Mouse (Mus musculus): ENCODE results near the gene Lingo4.

Lingo4 gene

DNA sequence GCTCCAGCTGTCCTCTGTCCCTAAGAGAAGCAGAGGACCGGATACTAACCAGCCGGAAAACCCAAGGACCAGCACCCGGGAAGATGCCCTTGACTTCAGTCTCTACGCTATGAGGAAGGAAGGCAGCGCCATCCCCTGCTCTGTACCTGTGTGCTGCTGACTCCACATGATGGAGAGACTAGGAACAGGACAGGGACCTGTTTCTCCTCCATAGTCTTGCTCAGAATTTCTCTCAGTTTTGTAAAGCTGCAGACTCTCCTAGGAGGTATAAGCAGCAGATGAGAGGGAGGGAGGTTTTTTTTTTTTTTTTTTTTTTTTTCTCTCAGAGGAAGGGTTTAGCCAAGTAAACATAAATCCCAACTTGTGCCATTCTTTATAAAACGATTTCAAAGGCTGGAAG lies at the start of gene Lingo4:
Gene Lingo4 (plus strand): TSS at position 301 of the 400 bp plus-strand sequence.
- DNase-seq (ENCODE audit: low spot score in 2 of 2): no peak

DNA sequence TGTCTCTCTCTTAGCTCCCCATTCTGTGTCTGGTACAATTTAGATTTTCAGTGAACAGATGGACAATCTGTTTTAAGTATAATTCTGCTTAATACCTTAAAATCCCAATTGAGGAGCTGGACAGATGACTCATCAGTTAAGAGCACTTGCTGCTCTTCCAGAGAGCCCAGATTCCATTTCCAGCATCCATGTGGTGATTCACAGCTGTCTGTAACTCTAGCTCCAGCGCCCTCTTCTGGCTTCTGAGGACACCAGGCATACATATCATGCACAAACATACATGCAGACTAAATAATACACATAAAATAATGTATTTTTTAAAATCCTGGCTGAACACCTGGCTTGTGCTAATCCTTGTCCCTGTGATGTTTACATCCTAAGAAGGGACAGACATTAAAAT lies 37.5 kb upstream of the Lingo4 start:
- DNase-seq (ENCODE audit: low spot score in 2 of 2): no peak

DNA sequence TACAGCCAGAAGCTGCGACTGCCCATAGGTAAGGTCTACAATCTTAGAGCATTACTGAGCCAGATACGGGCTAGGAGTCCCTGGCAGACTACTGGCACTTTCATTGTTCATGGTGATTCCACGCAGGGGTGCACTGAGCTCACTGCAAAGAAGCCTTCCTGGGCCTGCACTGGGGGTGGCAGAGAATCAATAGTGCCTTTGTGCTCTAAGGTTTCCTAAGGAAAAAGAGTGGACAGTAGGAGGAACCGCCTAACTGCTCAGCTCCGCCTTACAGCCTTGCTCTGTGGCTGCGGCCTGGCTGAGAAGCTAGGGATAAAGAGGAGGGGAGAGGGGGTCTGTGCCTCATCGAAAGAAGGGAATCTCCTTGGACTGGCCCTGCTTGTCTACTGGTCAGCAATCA lies 36.2 kb upstream of the Lingo4 start, which contains the start of gene C2cd4d:
Gene C2cd4d (plus strand): TSS at position 301 of the 400 bp plus-strand sequence.
- no peak for DNase-seq (ENCODE audit: low spot score in 2 of 2)

DNA sequence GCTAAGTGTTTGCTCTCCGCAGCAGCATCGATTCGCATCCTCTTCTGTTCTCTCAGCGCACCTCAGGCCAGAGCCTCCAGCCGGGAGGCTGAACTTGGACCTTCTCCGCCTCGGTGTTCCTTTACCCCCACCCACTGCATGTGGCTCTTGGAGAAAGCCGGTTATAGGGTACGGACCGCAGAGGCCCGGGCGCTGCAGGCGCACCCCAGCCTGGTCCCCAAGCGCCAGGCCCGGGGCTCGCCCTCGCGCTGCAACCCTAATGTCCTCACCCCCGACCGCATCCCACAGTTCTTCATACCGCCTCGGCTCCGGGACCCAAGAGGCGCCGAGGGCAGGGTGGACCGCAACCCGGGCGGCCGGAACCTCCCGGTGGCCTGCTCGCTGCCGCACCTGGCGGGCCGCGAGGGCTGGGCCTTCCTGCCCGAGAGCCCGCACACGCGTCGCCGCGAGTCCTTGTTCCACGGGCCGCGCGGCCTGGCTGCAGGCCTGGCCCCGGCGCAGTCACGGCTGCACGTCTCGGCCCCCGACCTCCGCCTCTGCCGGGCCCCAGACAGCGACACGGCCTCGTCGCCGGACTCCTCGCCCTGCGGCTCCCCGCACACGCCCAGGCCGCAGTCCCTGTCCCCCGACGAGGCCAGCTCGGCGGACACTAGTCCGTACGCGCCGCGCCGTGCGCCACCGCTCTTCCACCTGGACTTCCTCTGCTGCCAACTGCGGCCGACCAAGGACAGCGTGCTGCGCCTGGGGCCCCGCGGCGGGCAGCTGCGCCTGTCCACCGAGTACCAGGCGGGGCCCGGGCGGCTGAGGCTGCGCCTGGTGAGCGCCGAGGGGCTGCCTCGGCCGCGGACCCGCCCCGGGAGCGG lies 34.8 kb upstream of the Lingo4 start:
- no peak for DNase-seq (ENCODE audit: low spot score in 2 of 2)

DNA sequence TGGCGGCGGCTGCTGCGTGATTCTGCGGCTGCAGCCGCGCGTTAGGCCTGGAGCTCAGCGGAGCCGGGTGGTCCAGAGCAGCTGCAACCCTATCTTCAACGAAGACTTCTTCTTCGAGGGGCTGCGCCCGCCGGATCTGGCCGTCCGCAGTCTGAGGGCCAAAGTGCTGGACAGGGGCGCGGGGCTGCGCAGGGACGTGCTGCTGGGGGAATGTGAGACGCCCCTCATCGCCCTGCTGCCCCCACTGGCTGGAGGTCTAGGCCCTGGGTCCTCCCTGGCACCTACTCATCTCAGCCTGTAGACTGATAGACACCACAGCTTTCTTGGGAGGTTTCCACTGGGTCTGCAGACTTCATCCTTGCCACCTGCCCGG lies 34.2 kb upstream of the Lingo4 start:
- DNase-seq (ENCODE audit: low spot score in 2 of 2): no peak

DNA sequence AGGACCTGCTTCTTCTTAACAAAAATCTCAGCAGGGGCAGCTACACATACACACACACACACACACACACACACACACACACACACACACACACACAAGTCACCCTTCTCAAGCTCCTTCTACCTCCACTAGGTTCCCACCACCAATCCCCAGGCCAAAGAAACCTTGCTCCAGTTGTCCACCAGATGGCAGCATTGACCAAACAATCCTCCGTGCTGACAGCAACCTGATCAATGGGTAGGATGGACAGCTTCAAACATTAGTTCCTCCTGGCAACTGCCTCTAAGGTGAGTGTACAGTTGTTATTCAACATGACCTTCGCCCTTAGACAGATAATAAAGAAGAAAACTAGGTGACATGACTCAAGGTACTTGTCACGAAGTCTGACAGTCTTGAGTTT lies 31.6 kb upstream of the Lingo4 start:
- peak; percentile 61 to 77 for DNase-seq (ENCODE audit: low spot score in 2 of 2)

DNA sequence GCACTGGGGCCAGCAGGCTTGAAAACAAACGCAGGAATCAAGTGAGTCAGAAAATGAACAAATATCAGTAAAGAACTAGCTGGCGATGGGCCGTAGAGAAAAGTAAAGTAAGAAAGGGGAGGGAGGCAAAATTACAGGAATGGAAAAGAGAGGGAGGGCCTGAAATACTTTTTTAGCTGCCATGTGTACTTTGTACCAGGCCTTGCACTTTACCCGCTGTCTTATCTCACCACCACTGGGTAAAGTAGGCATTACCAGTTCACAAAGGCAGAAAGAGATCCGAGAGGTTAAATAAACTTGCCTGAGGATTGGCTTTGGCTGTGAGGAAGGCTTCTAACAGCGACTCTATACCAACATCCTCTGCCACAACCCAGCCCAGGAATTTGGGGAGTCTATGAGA lies 30.8 kb upstream of the Lingo4 start:
- no peak for DNase-seq (ENCODE audit: low spot score in 2 of 2)

DNA sequence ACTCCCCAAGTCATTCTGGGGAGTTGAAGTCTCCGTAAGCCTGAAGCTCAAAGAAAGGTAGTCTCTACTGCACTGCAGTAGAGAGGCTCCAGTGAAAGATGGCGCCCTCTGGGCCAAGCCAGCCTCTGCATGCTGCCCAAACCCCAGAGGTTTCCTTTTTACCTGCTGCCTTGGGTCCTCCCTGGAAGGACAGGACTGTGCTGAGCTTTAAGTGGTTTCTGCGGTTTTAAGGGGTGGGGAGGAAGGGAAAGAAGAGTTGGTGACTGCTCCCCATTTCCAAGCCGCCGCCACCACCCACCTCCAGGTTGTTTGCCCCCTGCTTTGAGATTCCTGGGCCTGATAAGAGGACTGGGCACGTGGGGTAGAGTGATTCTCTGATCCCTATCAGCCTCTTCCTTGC lies 29.7 kb upstream of the Lingo4 start:
- DNase-seq (ENCODE audit: low spot score in 2 of 2): no peak

DNA sequence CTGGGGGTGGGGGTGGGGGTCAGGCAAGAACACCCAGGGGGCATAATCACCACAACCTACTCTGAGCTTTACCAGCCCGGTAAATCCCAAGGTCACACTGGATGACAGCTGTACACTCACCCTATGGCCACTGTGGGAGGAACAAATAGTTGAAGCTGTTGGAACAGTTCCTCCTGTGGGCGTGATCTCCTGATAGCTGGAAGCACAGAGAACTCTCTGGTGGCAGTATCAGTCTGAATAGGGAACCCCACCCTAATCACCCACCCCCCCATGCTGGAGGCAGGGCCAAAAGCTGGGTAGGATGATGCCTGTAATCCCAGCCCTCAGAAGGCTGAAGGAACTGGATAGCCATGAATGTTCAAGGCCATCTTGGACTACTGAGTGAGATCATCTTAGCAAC lies 28.6 kb upstream of the Lingo4 start:
- DNase-seq (ENCODE audit: low spot score in 2 of 2): no peak

DNA sequence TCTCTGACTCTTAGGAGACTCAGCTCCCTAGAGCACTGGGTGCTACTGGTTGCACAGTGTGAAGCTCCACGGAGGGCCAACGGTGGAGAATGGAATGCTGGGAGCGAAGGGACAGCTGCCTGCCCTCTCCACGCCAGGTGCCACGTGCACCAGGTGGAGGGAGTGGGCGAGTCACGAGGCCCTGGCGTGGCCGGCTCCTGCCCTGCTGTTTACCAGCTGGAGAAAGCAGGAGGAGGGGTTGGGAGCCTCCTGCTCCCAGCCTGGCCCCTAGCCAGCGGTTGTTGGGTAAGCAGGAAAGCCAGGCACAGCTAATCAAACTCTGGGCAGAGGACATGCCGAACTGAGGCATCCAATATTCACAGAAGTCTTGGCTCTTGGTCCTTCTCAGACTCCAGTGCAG lies 26.7 kb upstream of the Lingo4 start:
- DNase-seq (ENCODE audit: low spot score in 2 of 2): peak in 1 of 2 experiments; percentile 10

DNA sequence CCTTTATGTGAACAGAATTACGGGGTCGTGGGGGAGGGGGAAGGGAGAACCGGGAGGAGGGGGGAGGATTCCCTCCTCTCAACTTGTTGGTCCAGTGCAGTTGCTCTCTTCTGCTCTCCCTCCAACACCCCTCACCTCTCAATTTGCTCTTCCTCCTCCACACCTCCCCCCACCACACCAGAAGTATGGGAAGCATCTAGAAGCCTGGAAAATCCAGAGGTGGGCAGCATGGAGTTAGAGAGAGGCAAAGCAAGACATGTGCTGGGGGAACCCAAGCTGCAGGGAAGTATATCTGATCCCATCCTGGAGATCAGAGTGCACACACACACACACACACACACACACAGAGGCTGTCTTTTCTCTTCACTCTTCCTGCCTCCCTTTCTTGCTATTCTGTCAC lies 26.3 kb upstream of the Lingo4 start:
- no peak for DNase-seq (ENCODE audit: low spot score in 2 of 2)

DNA sequence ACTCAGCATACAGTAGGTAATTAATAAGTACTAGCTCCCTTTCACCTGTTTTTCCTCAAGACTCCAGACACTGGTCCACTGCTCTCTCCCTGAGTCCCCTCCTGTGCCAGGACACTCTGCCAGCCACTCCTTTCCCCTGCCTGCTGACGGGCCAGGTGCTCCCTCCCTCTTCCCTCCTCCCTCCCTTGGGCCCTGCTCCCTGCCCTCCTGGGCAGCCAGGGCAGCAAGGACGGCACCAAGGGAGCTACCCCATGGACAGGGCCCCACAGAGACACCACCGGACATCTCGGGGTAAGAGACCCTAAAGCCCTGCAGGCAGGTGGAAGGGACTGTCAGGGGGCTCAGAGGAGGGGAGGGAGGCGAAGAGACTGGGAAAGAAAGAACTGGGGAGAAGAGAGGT lies 25.7 kb upstream of the Lingo4 start, which contains the start of gene Rorc:
Gene Rorc (plus strand): TSS at position 154 of the 400 bp plus-strand sequence.
- no peak for DNase-seq (ENCODE audit: low spot score in 2 of 2)

DNA sequence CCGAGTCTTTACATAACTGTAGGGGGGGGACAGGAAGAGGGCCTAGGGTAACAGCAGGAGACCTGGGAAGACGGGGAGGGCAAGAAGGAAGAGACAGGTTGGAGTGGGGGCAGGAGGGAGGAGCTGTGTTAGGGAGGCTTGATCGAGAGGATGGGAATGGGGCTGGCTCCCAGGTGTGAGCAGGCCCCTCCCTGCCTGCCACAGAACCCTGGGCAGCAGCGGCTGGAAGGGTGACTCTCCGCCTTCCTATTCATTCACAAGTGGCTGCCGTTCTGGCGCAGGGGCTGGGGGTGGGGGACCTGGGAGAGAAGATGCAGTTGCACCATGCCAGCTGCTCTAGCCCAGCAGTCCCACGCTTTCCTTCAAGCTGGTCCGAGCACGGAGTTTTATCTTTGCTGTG lies 25.2 kb upstream of the Lingo4 start:
- DNase-seq (ENCODE audit: low spot score in 2 of 2): no peak

DNA sequence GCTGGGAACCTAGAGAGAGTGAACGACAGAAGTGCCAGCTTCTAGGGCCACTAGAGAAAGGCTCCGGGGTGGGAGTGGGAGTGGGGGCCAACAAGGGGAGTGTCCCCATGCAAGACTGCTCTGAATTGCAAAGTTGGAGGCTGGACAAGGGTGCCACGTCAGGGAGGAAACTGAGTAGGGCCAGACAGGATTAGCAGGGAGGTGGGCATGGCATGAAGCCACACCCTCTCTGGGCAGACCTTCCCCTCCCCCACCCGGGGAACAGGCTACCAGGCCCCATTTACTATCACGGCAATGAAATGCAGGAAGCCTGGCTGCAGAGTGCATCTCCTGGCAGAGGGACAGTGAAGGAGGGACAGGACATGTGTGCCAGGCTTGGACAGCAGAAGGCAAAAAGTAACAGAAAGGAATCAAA lies 24.7 kb upstream of the Lingo4 start:
- DNase-seq (ENCODE audit: low spot score in 2 of 2): no peak

DNA sequence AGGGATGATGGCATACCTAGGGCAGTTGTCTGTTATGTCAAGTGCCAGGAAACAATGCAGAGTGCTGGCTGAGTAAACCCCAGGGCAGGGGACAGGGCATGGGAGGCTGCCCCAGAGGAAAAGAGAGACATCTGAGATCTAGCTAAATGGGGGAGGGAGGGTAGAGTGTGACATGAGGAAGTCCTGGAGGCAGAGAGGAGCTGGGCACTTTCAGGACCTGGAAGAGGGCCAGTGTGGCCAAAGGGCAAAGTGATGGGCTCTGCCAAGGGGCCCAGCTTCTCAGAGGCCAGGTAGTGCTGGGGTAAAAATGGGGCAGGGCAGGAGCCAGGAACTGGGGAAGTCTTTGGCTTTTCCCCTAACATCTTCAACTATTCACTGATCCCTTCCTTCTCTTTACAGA lies 23.7 kb upstream of the Lingo4 start:
- DNase-seq (ENCODE audit: low spot score in 2 of 2): no peak

DNA sequence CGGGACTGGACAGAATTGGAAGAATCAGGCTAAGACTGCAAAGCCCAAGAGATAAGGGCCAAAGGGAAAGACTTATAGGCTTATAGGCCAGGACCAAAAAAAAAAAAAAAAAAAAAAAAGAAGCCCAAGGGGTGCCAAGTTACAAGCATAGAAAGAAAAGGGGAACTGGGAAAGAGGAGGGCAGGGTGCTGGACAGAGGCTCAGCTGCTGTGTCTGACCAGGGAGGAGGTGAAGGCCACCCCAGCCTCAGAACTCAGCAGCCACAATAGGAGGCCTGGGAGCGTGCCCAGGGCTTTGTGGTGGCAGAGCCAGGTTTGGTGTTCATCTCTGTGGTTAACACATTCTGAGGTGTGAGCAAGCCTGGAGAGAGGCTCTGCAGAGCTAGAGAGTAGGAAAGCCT lies 23.2 kb upstream of the Lingo4 start:
- no peak for DNase-seq (ENCODE audit: low spot score in 2 of 2)

DNA sequence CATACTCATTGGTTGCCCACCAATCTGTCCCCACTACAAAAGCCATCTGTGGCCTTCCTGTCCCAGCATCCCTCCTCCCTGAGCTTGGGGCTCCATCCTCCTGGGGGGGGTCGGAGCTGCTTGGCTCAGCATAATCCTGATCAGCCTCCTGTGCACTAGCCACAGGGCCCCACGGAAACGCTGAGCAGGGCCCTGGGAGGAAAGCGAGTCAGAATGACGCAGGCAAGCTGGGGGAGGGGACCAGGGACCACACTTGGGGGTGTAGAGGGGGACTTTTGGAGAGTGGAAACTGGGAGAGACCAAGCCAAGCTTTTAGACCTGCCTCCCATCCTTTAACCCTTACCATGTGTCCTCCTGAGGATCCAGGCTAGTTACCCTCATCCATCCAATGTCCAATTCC lies 22.5 kb upstream of the Lingo4 start:
- DNase-seq (ENCODE audit: low spot score in 2 of 2): no peak

DNA sequence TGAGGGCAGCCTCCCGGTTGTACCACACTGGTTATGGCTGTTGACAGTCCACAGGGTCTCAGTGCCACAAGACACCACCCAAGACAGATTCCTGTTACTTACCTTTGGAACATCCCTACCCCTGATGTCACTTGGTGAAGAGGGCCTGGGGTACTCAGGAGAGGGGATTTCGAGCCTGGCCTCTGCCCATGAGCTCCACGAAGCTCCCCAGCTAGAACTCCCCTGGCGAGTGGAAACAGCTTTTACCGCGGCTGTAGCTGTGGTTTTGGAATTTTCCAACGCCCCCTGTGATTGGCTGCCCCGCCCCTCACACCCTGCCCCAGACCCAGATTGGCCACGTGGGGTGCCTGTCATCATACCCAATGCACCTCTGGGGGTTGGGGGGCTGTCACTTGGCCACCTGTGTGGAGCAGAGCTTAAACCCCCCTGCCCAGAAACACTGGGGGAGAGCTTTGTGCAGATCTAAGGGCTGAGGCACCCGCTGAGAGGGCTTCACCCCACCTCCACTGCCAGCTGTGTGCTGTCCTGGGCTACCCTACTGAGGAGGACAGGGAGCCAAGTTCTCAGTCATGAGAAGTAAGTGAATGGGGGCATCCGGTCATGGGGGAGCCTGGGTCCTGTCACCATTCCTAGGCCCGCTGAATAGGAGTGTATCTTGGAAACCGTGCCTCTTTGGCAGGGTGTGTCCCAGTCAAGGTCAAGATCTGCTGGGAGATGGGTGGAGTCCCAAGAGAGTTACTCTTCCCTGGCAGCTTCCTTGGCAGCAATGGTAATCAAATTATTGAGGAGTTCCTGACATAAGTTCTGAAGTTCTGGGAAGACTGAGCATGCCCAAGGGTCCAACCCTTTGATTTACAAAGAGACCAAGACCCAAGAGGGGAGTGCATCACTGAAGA lies 21.0 kb upstream of the Lingo4 start:
- no peak for DNase-seq (ENCODE audit: low spot score in 2 of 2)

DNA sequence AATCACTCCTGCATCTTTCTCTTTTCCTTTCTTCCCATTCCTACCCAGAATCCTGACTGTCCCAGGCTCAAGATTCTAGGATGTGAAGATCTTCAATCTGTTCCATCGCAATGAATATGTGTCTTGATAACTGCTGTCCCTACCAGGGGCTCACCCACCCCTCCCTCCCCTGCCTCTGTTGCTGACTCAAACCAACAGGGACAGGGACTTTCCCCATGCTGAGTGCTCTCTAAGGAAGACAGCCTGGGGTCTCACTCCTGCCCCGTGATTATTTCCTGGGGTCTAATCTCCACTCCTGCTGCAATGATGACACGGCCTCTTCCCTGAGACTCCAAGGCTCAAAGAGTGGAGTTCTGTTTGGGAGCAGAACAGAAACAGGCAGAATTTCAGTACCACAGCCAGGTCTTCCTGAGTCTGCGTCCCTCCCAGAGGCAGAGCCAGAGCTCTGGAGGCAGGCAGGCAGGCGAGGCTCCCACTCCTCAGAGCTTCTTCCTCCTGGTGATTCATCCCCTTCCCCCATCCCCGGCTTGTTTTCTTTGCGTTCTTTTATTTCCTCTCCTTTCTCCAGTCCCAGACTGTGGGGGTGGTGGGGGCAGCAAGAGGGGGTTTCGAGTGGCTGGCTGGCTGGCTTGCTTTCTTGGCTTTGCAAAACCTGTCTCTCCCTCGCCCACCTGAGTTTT lies 18.3 kb upstream of the Lingo4 start:
- DNase-seq (ENCODE audit: low spot score in 2 of 2): no peak

DNA sequence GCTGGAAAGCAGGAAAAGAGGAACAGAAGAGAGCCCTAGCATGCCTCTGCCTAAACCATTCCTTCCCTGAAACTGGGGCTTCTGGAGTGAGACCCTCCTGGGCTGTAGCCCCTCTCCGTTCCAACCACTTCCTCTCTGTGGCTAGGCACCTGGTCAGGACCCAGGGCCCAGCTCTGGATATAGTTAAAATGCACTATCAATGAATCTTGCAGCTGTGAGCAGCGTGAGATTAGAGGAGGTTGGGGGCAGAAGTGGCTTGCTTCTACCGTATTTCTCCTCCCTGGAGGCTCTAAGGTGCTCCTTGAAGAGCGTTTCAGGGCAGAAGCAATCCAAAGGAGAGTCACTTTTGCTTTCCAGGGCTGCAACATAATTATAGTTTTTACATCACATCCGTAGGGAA lies 16.0 kb upstream of the Lingo4 start:
- DNase-seq (ENCODE audit: low spot score in 2 of 2): no peak

DNA sequence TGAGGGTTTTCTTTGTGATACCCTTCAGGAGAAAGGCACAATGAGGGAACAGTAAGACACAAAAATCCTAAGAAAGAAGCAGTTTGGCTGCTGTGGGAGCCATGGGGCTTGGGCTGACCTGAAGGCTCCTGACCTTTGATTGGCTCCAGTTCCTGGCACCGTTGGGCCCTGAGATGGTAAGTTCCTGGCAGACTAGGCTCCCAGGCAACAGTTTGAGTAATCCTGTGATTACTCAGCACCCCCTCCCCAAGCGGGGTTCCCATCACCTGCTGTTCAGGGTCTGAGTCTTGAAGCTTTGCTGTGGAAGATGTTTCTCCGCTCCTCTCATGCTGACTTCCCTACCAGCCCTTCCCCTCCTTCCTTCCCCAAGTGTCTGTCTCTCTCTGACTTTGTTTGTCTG lies 14.8 kb upstream of the Lingo4 start:
- DNase-seq (ENCODE audit: low spot score in 2 of 2): no peak

DNA sequence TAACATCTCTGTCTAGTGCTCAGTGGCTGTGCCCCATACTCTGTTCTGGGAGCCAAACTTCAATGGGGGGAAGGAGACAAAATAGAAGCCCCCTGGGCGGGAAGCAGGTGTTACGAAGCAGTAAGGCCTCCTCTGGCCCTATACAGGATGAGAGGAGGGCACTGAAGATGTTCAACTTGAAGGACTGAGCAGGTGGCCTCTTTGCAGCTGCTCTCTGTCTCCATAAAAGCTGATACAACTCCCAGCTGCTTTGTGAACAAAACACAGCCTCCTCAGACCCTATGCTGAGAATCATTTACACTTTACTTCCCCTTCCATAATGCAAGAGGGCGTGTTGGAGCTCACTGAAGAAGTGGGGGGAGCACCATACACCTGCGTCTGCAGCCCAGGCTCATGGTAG lies 11.6 kb upstream of the Lingo4 start:
- DNase-seq (ENCODE audit: low spot score in 2 of 2): no peak
